Mouse (Mus musculus): ENCODE results near the gene Tm4sf20.

Tm4sf20 gene

DNA sequence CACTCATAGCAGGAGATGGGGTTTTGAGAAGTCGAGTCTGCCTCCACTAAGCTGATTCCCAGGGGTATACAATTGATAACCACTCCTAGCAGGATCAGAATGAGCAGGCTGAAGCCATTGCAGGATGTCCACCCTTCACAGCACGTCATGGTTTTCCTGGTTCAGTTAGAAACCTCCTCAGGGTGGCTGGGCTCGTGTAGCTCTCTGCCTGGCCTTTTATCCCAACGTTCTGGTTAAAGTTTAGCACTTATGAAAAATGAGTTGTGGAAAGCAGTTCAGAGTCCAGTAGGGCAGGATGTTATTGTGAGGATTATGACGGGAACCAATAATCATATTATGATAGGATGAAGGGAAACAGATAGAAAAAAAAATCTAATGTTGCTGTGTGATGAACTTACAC, at the start of gene Tm4sf20:
Gene Tm4sf20 (minus strand): TSS at position 193 of the 400 bp plus-strand sequence.
- no peak for DNase-seq

DNA sequence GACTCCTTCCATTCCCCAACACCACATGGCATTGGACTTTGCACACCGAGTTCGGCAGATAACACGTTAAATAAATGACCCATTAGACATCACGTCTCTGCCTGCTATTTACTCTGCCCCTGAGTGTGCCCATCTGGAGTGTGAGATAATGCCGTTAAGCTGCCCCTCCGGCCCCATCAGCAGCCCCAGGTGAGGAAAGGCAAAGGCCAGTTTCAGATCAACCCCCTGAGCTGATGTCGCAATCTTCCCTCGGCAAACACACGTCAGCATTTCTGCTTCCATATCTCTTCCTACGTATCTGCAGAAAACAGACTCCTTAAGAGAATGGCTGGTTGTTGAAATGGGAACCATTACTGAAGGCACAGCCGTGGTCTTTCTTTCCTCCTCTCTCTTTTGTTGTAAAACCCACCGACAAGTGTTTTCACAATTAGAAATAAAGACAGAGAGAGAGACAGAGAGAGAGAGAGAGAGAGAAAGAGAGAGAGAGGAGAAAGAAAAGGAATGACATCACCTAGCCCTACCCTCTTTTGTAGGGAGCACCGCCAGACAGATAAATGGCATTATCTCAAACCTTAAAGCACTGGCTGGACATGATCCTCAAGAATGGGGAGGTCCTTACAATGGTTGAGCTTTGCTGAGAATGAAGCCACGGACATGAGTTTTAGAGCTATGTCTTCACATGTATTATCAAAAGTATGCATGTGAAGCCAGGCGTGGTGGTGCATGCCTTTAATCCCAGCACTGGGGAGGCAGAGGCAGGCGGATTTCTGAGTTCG, 47.9 kb upstream of the Tm4sf20 start:
- DNase-seq, result no peak

DNA sequence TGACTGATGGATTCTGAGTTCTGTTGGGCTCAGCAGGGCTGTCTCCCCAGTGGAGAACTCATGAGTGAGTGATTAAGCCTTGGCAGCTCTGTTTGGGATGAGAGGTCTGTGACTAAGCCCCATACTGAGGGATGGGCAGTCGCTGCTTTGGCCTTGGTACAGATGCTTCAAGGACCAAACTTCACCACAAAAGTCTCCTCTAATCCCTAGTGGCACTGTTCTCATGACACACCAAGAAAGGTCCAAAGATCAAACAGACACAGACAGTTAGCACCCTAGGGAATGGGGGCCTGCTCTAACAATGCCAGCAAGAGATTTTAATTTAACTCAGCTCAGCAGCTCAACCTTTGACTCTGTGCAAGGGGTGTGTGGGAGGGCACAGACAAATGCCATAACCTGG, 43.5 kb upstream of the Tm4sf20 start:
- DNase-seq, result no peak

DNA sequence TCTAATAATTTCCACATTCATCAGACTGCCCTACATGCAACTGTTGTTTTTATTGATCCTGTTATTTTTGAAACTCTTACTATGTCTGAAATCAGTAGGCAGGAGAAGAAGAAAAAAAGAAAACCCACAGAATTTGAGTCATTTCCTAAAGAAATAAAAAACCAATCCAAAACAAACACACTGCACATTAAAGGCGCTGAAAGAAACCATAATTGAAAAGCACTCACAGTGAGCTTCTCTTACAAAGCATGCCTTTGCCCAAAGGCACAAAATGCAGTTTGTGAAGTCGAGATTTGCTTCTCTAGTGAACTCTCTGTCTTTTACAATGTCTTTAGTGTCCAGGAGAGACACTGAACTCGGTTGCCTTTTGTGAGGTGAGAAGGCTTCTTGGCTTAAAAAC, 40.3 kb upstream of the Tm4sf20 start:
- no peak for DNase-seq

DNA sequence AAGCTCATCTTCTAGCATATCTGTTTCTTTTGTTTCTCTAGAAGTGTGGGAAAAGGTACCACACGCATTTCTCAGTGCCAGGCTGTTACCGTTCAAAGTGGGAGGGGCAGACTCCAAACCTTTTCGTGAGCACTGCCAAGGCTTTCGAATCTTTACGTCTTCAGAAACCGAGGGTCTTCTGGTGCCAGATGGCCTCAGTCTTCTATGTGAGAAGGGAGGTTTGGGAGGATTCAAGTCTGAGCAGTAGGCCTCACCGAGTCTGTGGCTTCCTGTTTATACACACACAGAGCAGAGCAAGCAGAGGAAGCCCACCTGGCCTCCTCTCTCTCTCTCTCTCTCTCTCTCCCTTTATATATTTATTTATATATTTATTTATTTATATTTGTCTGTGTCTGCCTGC, 38.9 kb upstream of the Tm4sf20 start:
- peak; percentile 10 to 46 for DNase-seq

DNA sequence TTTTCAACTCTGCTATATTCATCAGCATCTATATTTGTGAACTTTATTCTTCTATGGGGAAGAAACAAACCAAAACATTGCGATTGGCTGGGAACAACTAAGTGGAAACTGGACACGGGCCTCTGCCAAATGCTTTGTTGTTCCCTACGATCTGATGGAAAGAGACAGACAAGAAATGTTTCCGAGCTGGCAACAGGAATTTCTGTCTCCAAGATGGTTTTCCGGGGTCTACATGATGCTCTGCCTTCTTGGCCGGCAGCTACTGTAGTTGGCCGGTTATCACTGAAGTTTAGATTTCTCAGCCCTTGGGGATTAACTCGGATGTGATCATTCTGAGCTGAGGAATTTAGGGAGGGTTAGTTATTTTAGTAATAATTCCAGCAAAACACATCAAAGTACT, 38.1 kb upstream of the Tm4sf20 start:
- DNase-seq, result no peak

DNA sequence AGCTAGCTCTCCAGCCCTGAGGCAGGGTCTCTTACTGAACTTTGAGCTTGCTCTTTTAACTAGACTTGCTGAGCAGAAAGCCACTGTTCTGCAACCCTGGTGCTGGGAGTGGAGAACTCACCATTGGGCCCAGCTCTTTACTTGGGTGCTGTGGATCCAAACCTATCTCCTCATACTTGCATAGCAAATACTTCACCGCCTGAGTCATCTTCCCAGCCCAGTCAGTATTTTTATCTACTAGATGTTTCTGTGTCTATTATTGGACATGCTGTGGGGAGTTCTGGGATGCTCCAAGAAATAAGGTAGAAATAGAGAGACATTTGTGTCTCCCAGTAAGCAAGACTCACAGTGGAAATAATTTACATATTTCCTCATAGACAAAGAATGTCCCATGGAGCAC, 35.8 kb upstream of the Tm4sf20 start:
- DNase-seq, result no peak

DNA sequence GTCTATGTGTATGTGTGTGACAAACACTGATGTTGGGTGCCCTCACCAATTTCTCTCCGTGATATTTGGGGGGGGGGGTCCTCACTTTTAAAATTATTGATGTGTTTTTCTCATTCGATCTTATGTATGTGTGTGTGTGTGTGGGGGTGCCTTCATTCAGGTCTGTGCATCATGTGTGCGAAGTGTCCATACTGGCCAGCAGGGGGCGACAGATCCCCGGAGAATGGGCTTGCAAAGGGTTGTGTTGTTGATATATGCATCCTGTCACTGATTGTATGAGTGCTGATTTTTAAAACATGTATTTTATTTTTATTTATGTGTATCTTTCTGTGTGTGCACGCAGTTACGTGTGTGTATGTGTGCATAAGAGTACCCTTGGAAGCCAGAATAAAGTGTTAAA, 35.3 kb upstream of the Tm4sf20 start:
- no peak for DNase-seq

DNA sequence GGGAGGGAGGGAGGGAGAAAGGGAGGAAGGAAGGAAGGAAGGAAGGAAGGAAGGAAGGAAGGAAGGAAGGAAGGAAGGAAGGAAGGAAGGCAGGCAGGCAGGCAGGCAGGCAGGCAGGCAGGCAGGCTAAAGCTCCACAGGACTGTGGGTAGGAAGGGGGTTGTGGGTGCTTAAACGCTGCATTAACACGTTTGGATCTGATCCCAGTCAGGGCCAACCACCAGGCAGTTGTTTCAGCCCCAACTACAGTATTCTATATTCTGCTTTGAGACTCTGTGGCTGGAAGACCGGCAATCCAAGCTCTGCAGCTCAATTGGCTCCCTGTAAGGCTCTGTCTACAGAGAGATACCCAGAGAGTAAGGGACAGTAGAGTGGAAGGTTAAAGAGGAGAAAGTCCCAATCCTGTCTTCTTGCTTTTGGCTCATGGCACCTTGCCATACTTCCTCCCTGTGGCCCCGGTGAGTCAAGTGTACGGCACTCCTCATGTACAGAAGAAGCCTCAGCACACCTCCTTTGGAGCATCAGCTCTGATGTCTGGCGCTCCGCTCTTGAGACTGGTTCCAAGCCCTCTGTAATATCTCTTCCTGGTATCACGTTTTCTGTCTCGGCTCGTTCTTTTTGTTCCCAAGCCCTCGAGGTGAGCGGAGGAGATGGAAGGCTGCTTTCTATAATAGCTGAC, 33.0 kb upstream of the Tm4sf20 start:
- no peak for DNase-seq

DNA sequence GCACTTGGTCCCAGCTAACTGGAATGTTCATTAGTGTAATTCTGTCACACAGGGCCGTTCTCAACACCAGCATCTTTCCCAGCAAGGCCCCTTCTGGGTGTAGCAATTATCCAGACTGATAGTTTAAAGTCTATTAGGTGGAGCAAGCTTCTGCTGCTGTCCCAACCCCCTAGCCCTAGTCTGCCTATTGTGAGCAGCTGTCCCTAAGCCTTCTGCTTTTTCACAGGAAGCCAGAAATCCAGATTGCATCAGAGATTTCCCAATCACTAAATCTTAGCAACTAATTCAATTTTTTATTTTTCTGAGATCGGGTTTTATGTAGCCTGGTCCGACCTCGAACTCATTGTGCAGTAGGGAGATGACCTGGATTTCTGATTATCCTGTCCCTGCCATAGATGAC, 30.7 kb upstream of the Tm4sf20 start:
- DNase-seq, result no peak

DNA sequence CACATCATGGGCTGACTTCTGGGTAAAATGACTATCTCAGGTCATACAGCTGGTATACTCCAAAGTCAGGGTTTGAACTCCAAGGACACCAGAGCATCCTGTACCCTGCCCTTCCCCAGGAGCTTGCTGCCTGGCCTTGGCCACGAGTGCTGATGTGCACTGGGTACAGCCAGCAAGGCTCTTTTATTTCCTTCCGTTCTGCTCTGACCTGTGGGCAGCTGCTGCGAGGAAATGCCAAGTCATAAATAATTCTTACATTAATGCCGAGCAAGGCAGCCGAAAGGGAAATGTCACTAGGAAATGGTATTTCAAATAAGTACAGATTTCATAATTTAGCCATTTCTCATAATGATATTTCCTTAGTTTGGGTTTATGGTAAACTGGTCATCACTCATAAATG, 30.0 kb upstream of the Tm4sf20 start:
- DNase-seq, result no peak

DNA sequence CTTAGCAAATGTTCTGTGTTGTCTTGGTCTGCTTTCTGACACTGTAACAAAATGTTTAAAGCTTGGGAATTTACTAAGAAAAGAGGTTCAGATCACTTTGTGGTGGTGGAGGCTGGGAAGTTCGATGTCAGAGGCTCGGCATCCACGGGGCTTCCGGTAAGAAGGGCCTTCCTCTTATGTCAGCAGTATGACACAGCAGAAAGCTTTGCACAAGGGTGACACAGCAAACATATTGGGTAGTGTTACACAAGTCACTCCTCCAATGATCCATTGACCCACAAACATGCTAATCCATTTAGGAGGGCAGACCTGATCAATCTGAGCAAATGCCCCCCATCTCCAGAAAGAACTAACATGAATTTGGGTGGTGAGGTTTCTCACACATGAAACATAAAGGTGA, 28.8 kb upstream of the Tm4sf20 start:
- no peak for DNase-seq

DNA sequence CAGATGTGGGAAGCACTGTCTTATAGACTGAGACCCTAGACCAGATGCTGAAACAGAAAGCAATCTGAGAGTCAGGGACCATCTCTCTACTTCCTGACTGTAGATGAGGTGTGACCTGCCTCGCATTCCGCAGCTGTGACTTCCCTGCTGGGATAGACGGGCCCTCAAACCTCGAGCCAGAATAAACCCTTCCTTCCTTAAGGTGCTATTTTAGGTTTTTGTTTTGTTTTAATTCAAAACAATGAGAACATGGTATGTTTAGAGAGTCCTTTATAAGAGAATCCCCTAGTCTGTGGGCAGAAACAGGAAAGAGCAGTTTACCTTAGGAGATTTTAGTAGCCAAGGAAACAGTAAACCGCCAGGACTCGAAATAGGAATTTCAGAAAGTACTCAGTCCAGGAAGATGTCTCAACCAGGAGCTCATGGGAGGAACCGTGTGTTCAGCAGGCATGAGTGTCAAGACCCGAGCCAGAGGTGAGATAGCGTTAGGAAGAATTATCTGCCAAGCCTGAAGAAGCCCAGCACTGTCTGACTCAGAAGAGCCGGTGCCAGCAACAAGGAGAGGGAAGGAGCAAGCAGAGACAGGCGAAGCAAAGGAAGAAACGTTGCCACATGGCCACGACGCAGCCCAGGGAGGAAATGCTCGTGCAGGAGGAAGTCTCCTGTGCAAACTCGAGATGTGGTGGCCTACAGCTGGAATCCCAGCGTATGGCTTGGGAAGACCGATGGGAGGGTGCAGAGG, 27.6 kb upstream of the Tm4sf20 start:
- no peak for DNase-seq

DNA sequence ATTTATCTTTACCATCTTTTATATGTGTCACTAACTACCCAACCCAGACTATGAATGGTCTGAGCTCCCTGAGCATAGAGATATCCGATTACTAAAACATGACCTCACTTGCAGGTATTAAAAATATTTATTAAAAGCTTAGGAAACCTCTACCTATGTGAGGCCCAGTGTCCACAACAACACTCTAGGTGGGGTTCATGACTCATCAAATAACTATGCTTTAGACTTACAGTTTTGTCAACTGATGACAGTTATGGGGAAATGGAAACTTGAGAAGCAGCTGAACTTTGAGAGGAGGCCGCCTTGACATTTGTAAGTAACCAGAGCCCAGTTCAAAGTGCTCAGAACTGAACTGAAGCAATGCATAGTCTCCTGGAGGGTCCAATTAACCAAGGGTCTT, 26.9 kb upstream of the Tm4sf20 start:
- DNase-seq, result no peak

DNA sequence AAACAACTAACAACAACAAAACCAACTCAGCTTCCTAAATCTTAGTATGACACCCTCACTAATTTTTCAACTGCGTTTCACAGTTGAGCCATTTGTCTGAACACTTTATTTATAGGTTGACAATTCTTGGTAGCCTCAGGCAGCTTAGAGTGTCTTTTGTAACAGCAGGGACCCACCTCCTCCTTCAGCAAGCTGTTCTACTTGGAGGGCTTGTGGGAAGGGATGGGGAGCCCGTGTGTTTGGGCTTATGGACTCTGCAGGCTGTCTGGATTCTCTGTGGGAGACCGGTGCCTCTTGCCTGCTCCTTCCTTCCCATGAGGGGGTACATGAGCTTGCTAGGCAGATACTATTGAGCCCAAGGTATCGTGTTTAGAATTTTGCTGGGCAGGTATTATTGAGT, 25.7 kb upstream of the Tm4sf20 start:
- no peak for DNase-seq

DNA sequence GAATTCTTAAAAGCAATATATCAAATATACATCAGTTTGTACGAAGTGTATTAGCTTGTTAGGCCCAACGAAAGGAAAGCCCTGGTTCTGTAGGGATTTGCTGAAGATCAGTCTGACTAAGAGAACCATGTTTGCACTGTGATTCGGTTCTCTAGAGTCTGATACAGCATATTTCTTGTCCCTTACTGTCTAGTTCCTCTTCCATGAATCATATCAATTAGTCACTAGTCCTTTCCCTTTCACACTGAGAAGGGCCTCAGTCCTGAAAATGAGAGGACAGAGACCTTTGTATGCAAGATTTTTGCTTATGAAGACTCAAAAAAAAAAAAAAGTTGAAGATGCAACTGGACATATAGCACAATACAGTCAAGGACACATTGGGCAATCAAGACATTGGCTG, 24.8 kb upstream of the Tm4sf20 start:
- DNase-seq, result no peak

DNA sequence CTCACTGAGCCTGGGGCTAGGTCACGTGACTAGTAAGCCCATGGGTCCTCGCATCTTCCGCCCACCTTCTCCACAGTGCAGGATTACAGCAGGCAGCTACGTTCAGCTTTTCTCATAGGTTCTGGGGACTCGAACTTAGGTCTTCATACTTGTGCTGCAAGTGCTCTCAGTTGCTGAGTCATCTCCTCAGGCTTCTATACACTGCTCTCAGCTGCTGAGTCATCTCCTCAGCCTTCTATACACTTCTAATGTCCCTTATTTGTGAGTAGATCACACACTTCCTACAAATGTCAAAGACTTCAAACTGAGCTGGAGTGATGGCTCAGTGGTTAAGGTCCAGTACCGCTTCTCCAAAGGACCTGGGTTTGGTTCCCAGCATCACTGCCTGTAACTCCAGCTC, 24.0 kb upstream of the Tm4sf20 start:
- no peak for DNase-seq

DNA sequence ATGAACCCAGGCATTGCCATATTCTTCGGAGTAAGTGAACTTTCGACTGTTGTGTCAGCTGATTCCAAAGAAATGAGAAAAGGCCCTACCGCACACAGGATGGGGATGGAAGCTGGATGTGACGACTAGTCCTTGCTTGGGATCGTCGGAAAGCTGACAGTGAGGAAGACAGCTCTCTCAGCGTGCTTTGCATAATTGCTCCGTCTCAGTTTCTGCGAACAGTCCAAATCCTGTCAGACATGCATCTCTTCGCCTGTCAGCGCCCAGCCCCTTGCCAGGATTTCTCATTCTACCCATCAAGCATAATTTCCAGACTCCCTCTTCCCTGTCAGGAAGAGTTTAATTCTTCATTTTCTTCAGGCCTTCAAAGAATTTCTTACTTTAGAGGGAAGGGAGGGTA, 22.8 kb upstream of the Tm4sf20 start:
- no peak for DNase-seq

DNA sequence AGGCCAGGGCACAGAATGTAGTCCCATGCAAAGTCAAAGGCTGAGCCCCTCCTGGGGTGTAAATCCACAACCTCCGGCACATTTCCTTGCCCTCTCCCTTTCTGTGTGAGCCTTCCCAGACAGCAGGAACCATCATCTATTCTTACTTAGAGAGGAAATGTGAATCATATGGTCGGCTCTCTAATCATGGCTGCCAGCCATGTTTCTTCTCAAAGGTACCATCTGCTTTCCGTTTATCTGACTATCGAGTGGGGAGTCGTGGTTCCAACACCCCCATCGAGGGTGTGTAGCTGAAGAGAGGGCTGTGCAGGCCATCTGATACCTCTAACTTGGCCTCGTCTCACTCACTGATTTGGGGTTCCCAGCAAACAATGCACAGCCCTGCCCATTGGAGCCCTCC, 19.8 kb upstream of the Tm4sf20 start:
- DNase-seq, result no peak

DNA sequence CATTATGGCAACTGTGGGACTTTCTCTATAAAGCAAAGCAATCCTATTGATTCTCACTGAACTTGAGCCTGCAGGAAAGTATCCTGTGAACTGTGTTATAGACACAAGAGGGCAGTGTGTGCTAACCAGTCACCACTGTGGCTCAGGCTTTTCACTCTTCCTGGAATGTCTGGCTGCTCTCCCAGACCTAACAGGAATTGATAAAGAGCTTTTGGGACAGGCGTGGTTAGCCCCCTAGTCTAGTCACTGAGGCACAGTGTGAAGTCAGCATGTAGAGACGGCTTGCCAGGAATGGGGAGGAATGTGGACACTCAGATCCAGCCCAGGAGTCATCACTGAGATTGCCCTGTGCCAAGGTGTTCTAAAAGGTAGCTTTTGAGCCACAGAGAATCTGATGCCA, 19.2 kb upstream of the Tm4sf20 start:
- DNase-seq, result peak in 1 of 2 experiments; percentile 11

DNA sequence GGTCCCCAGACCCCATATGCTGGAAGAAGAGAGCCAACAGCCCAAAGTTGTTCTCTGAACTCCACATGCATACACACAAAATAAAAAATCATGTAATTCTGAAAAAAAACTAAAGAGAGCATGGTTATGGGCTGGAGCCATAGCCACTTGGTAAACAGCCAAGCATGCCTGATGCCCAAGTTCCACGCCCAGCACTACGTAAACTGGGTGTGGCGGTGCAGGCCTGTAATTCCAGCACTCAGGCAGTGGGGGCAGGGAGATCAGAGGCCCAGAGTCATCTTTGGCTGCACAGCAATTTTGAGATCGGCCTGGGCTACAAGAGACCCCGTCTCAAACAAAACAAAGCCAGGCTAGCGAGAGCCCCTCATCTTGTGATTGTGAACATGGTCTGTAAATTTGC, 17.3 kb upstream of the Tm4sf20 start:
- no peak for DNase-seq

DNA sequence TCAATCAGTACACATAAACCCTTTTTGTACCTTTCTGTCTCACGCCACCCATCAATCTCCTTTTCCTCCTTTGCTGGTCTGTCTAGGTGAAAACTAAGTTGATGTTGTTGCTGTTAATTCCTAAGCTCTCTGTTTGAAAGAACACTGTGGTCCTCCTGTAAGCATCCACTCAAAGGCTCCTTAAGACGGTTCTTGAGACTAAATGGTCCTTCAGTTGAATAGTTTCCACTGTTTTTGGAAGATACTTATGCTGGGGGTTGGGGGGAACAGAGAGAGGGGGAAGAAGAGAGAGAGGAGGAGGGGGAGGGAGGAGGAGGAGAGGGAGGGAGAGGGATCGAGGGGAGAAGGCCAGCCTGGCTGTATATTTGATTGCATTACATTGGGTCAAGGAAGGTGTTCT, 15.3 kb upstream of the Tm4sf20 start:
- no peak for DNase-seq

DNA sequence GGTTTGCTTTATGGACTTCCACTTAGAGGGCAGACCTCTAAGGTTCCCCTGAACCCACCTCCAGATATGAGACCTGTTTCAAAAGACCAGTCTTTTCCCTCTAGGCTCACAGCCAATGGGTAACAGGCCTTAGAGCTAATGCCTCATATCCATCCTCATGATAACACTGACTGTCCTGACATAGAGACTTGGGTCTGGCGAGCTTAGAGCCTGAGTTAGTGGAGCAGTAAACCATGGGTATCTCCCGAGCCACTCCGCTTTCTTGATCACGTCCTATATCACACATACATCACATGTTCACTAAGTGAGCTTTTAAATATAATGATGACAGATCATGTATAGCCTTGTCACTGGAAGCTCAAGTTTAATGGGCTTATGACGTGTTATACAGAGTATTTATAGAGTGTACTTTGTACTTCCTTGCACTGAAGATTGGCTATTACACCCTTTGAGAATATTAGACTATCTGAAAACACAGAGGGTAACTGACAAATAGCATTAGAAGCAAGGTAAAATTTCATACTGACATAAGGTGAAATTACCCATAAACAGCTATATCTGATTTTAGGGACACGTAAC, 11.2 kb upstream of the Tm4sf20 start:
- DNase-seq, result no peak

DNA sequence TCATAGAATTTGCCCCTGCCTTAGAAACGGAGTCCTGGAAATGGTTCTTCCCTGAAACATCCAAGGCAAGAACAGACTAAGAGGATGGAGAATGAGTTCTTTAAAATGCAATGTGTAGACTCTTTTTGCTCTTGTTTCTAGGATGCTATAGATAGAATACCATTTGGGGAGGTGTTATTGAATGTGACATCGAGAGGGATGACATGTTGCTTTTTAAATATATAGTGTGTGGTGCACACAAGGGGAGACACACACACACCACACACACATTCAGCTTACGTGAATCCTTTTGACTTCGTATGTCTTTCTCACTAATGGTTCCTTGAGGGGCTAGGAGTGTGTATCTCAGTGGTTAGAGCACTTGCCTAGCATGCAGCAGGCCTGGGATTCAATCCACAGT, 7.0 kb upstream of the Tm4sf20 start:
- DNase-seq, result no peak

All from thymus, postnatal 36 days (tissue).